Mouse (Mus musculus) heart, adult 2 months (tissue): ENCODE data around the gene Vps26c. TPM values are rescaled to one million over a fixed set of nuclear protein-coding genes. Genes with fewer than 3 reads are reported as not detected.
A peak's percentile ranks its signal among the peaks of the same experiment; 100 is the strongest.
"Not testable (repeated sequence)": the region's sequence is repeated elsewhere in the genome, so short reads cannot be mapped to it uniquely, and the experiment has no call there.

Source experiments
- DNase-seq, 2 experiments: peaks; one replicate each; pipeline ENCODE4 v3.0.0; 2021
- H3K27ac ChIP-seq: fragments of 200-600 bp; 2 replicates; pipeline ENCODE4 v1.8.1; 2022
- H3K27me3 ChIP-seq: fragments of 200-500 bp; 2 replicates; pipeline ENCODE4 v1.6.1; 2012; ENCODE audit warnings: mild to moderate bottlenecking, low read length, inconsistent platforms, mixed read lengths; ENCODE audit not compliant: control insufficient read depth, insufficient read depth
- H3K36me3 ChIP-seq: fragments of 200-500 bp; 2 replicates; pipeline ENCODE4 v1.6.1; 2012; ENCODE audit warnings: low read length, inconsistent platforms; ENCODE audit not compliant: control insufficient read depth, insufficient read depth
- H3K4me1 ChIP-seq: fragments of 200-500 bp; 2 replicates; pipeline ENCODE4 v1.6.1; 2011; ENCODE audit warnings: low read length; ENCODE audit not compliant: control insufficient read depth, insufficient read depth
- H3K4me3 ChIP-seq: fragments of 200-600 bp; 2 replicates; pipeline ENCODE4 v1.8.1; 2022
- H3K79me2 ChIP-seq: fragments of 200-500 bp; replicated peaks from 2 replicates; pipeline ENCODE4 v1.6.1; 2012; ENCODE audit warnings: mild to moderate bottlenecking, inconsistent platforms, low read length, moderate library complexity, mixed read lengths; ENCODE audit not compliant: control insufficient read depth, insufficient read depth
- H3K9ac ChIP-seq: fragments of 200-500 bp; 2 replicates; pipeline ENCODE4 v1.6.1; 2012; ENCODE audit warnings: low read depth, mild to moderate bottlenecking, control low read depth, inconsistent platforms, low read length, mixed read lengths
- CTCF ChIP-seq: fragments of 200-600 bp; IDR thresholded peaks from 2 replicates; pipeline ENCODE4 v1.8.1; 2022; ENCODE audit warnings: antibody characterized with exemption, mild to moderate bottlenecking, moderate library complexity
- EP300 ChIP-seq: fragments of 200-500 bp; IDR thresholded peaks from 2 replicates; pipeline ENCODE4 v1.6.1; 2011; ENCODE audit warnings: low read depth, low read length, control low read depth; ENCODE audit not compliant: insufficient read depth
- POLR2A ChIP-seq: fragments of 200-500 bp; IDR thresholded peaks from 2 replicates; pipeline ENCODE4 v1.6.1; 2011; ENCODE audit warnings: mild to moderate bottlenecking, low read depth, low read length, control low read depth; ENCODE audit not compliant: insufficient read depth
- WGBS: fragments of 180-500 bp; shearing (Covaris S2); methylation state at CpG from one replicate; pipeline ENCODE4 v1.1.7; 2018; 5-methylcytosine and 5-hydroxymethylcytosine counted together
- intact Hi-C: fragments of 180-260 bp; cut with DNase I; formaldehyde crosslinking; loops from one replicate; pipeline ENCODE4 v1.15.1; 2025
- polyA plus RNA-seq: library from polyadenylated mRNA; depleted of rRNA; stranded (reverse); fragments of >200 nt; gene quantifications from 2 replicates; pipeline ENCODE4 v1.2.3, GENCODE M21; 2012
- total RNA-seq, 2 experiments: library from RNA; stranded (reverse); gene quantifications; 2 replicates each; pipeline ENCODE4 v1.2.3; 2021

Vps26c gene
- total and polyA plus RNA-seq, 3 experiments, result 21.8 to 25.7 (median 22.1) TPM

GRCm38 (mm10) chr16:94497911-94498310, 28.7 kb downstream of the Vps26c start:
- intact Hi-C loops, result no loop called here
- no peak overlapping the region for H3K9ac ChIP-seq
- peak overlapping the region; percentile 21; the same call in 1 of the 2 replicates for H3K27ac ChIP-seq
- TF ChIP-seq CTCF (no peak), EP300 (no peak), POLR2A (no peak)
- no peaks in the 10 kb centered on the region for H3K27me3 ChIP-seq
- 62% methylated on average over 5 of the region's 5 CpGs for WGBS
- H3K36me3 ChIP-seq, result peaks cover 2% of the 10 kb centered on the region; the same call in 1 of the 2 replicates
- no peaks in the 10 kb centered on the region for H3K79me2 ChIP-seq
- peaks cover 2% of the 10 kb centered on the region; the same call in 1 of the 2 replicates for H3K4me1 ChIP-seq
- no peak overlapping the region for H3K4me3 ChIP-seq
- DNase-seq, result peak; percentile 58 to 75

DNA sequence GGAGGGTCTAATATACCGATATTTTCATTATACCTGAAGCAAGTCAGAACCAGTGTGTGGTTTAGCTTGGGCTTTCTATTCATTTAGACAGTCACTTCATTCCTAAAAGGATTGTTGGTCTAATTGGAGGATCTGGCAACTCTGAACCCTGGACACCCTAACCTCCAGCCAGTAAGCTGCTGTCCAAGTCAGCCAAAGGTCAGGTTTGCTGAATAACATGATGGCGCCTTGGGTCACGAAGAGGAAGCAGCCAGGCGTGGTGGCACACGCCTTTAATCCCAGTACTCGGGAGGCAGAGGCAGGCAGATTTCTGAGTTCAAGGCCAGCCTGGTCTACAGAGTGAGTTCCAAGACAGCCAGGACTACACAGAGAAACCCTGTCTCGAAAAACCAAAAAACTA, 29.5 kb downstream of the Vps26c start:
- H3K27me3 ChIP-seq, H3K79me2 ChIP-seq, H3K36me3 ChIP-seq, intact Hi-C loops, H3K4me3 ChIP-seq, H3K4me1 ChIP-seq, DNase-seq, H3K9ac ChIP-seq: not testable (repeated sequence)
- WGBS, result 83% methylated on average over 7 of the region's 7 CpGs
- H3K27ac ChIP-seq, result peak overlapping the region; percentile 21; the same call in 1 of the 2 replicates

DNA sequence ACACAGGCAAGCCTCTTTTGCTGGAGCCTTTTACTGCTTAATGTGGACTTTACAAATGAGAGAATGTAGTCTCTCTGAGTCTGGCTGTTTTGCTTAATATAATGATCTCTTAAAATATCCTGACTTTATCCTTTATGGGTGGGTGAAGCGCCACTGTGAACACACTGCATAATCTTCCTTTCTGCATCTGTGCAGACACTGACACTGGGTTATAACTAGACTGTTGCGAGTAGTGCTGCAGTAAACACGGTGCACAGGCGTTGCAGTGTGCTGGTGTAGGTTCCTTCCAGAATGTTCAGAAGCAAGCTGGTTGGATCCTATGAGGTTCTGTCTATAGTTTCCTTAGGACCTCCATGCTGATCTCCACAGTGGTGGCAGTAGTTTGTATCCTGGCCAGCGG, 37.3 kb downstream of the Vps26c start:
- no peaks in the 10 kb centered on the region for H3K79me2 ChIP-seq
- intact Hi-C loops, result no loop called here
- DNase-seq, result no peak
- 95% methylated on average over 5 of the region's 5 CpGs for WGBS
- H3K27ac ChIP-seq, result no peak overlapping the region
- TF ChIP-seq POLR2A (no peak), CTCF (no peak), EP300 (no peak)
- H3K9ac ChIP-seq, result no peak overlapping the region
- H3K4me3 ChIP-seq, result no peak overlapping the region
- H3K4me1 ChIP-seq, result no peaks in the 10 kb centered on the region; the same call in 1 of the 2 replicates
- no peaks in the 10 kb centered on the region for H3K36me3 ChIP-seq
- no peaks in the 10 kb centered on the region for H3K27me3 ChIP-seq

DNA sequence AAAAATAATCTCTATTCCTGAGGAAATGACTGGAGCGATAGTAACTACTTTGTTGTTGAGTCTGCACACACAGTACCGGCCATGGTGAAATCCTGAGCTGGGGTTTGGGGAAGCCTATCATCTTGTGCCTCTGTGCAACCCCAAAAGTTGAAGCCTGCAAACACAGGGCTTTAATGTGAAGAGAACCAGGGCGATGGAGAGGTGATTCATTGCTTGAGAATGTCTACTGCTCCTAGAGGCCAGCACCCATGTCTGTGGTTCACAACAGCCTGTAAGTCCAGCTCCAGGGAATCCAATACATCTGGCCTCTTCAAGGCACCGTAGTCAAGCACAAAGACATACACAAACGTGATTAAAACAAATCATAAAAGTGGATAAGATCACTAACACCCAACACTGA, 39.3 kb downstream of the Vps26c start:
- WGBS, result 51% methylated on average over 5 of the region's 5 CpGs
- H3K36me3 ChIP-seq, result no peaks in the 10 kb centered on the region
- no peaks in the 10 kb centered on the region for H3K27me3 ChIP-seq
- no peak overlapping the region for H3K4me3 ChIP-seq
- H3K79me2 ChIP-seq, result no peaks in the 10 kb centered on the region
- TF ChIP-seq POLR2A (no peak), CTCF (no peak)
- no peak overlapping the region for H3K9ac ChIP-seq
- H3K4me1 ChIP-seq, result no peaks in the 10 kb centered on the region; the same call in 1 of the 2 replicates
- intact Hi-C loops, result no loop called here
- no peak overlapping the region for H3K27ac ChIP-seq
- DNase-seq, result no peak

GRCm38 (mm10) chr16:94484752-94485535, 41.7 kb downstream of the Vps26c start:
- Histone ChIP-seq H3K9ac (no peak overlapping the region), H3K27ac (no peak overlapping the region), H3K4me3 (no peak overlapping the region), H3K27me3 (no peaks in the 10 kb centered on the region), H3K36me3 (no peaks in the 10 kb centered on the region), H3K79me2 (no peaks in the 10 kb centered on the region), H3K4me1 (no peaks in the 10 kb centered on the region; the same call in 1 of the 2 replicates)
- no peak for DNase-seq
- WGBS, result 66% methylated on average over 11 of the region's 11 CpGs
- intact Hi-C loops, result no loop called here
- TF ChIP-seq EP300, result no peak
- no peak for TF ChIP-seq POLR2A
- TF ChIP-seq CTCF, result no peak

DNA sequence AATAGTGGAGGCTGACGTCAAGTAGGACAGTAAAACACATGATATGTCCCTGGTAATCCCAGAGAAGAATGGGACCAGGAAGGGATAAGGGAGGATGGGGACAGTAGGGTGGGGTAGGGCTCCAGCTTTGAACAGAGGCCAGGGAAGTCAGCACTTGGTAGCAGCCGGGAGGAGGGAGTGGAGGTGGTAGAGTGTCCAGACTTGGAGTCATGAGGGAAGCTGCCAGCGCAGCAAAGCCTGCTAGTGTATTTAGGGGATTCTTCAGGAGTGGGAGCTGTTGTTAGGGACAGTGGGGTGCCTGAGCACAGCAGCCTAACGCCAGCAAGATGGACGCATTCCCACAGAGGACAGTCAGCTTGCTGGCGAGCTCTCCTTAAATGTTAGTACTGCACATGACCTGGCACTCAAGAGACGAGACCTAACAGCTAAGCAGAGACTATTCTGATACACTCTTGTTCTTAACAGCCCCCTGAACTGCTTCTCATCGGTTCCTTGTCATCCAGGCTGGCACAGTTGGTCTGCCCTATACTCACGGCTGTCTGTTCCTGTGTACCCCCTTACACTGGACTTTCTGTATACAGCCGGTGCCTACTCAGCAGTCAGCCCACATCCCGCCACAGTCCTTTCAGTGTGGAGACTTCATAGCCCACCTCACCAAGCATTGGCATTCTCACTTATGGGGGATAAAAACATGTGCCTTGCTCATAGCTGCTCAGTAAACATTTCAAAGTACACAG, 53.4 kb downstream of the Vps26c start:
- Histone ChIP-seq H3K9ac (peak overlapping the region; percentile 8), H3K27me3 (no peaks in the 10 kb centered on the region), H3K36me3 (peaks cover 4% of the 10 kb centered on the region), H3K4me3 (no peak overlapping the region), H3K79me2 (no peaks in the 10 kb centered on the region), H3K27ac (peak overlapping the region; percentile 93), H3K4me1 (peaks cover 13% of the 10 kb centered on the region)
- 56% methylated on average over 11 of the region's 11 CpGs for WGBS
- DNase-seq, result peak; percentile 45 to 50
- intact Hi-C loops, result loop anchor here (5.0 to 10.0 kb wide), 3 partner anchors 52 to 144 kb away; partner anchors contain the start of gene Vps26c
- TF ChIP-seq POLR2A (no peak), CTCF (no peak), EP300 (no peak)
